Mouse (Mus musculus) thymus, postnatal 36 days (tissue): ENCODE measurements at regions not wholly inside any gene's neighbourhood (a gene's known extent, or its start where the extent isn't known, plus 50 kb on each side); places are given as distances from the start of the nearest gene placed in this dataset.

Experiments used
- DNase-seq, 2 experiments: peaks; one replicate each; pipeline ENCODE4 v3.0.0; 2022; ENCODE audit warnings: mixed read lengths in 2 of 2

DNA sequence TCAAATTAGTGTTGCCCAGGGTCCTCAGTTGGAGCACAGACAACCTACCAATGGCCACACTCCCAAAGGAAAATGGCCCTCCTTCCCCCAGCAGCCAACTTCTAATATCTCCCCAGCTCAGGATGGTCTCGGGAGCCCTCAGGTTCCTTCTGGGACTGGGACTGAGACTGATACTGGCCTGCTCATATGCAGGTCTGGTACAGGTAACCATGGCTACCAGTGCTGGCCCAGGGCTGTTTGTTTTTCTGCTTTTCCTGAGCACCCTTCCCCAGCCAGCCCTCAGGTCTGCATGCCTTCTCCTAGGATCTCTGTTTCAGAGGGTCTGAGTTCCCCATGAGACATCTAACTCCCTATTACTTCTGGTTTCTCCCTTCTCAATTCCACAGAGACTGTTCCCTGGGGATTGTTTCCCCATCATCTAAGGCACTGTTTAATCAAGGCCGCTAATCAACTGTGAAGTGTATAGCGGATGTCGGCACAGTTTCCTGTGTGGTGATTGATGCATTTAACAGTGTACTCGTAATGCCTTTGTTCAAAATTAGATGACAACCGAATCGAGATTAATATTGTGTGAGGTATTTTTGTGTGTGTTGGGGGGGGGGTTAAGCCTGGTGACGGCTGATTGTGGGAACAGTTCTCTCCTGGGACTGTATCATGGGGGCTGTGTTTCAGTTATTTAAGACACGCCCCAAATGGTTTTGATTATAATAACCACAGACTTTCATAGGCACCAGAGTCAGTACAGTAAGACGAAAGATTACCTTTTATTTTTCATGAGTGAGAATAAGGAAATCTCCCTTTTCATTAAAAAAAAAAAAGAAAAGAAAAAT is 120.8 kb upstream of the Lmcd1 start:
- DNase-seq, result no peak

DNA sequence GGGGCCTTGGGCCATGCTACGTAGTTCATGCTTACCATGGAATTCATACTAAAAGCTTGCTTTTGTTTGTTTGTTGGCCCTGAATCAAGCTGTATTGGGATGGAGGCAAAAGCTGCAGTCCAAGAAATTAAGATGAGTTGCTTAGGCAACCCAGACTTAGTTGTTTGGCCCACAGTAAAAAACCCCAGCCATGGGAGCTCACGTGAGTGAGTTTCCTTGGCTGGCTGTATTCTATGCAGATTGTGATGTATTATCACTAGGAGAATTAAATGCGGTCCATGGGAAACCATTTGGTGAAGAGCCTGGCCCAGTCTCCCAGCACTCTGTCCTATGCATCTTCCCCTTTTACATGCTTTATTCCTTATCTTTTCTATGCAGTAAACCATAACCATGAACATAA is 106.1 kb upstream of the Lmcd1 start:
- no peak for DNase-seq

- no peak for DNase-seq
Observed at GRCm38 (mm10) chr6:112176344-112176743, 97.2 kb upstream of the Lmcd1 start.

DNA sequence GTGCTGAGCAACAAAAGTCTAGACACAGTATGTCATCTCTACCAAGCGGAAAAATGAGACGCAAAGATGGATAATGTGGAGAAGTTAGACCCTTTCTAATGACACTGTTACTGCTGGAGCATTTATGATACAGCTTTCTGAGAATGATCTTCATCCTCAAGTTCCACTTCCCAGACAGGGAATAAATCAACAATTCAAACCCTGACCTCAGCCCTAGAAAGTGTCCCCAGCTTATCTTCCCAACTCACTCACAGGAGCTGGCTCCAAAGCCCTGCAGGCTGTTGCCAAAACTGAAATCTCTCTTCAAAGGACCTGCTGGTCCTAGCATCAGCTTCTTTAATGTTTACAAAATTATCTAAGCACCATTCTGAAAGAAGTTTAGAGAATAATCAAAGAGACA is 85.9 kb upstream of the Lmcd1 start:
- no peak for DNase-seq

GRCm38 (mm10) chr6:112191032-112191431 is 82.5 kb upstream of the Lmcd1 start:
- peak; percentile 15 to 18 for DNase-seq

GRCm38 (mm10) chr6:112197445-112197844 is 76.1 kb upstream of the Lmcd1 start:
- peak; percentile 72 to 75 for DNase-seq

GRCm38 (mm10) chr6:112199241-112199640 is 74.3 kb upstream of the Lmcd1 start:
- no peak for DNase-seq

- DNase-seq, result no peak
Observed at GRCm38 (mm10) chr6:112202120-112202519, 71.4 kb upstream of the Lmcd1 start.

DNA sequence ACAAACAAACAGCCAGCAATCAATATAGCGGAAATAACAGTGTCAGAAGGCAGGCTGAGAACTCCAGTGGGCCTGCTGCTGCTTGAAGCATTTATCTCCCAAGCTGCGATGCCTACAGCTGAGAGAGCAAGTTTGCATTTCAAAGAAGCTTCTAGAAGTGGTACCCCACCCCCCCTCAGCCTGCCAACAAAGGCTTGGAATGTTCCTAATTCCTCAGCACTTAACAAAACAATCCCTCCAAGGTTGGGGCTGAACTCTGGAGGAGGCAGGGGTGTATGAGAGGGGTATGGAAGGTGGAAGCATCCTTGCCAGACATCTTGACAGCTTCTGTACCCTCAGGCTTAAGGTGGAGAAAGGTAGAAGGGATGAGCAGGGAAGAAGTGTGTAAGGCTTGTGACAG is 70.2 kb upstream of the Lmcd1 start:
- DNase-seq, result no peak

DNA sequence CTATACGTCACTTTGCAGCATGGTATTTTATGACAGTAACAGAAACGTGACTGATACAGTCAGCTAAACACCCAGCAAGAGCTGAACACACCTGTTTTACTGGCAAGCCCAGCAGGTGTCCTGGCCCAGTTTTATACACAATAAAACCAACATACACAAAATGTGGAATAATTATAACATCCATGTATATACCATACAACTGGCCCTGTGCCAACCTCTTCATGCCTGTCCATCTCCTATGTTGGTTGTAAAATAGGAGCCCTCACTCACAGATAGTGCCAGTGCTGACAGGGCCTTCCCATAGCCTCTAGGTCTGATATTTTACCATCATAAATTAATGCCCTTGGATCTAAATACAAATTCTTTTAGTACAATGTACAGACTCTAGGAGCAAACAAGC is 68.6 kb upstream of the Lmcd1 start:
- no peak for DNase-seq

- DNase-seq, result no peak
Observed at GRCm38 (mm10) chr6:112205420-112205995, 68.0 kb upstream of the Lmcd1 start.

DNA sequence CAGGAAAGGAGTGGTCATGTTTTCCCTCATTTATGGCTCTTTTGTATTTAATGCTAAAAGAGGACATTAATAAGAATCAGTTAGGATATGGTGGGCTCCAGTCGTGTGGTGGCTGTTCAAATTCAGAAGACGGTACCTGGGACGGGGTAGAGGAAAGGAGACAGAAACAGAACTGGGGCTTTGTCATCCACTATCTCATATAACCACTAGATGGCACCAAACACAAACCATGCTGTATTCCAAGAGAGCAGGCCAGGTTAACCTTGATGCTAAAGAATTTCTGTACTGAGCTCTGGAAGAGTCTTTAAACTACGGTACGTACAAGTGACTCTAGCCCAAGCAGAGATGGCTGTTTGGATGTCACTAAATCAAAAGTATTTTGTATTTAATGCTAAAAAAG is 66.3 kb upstream of the Lmcd1 start:
- DNase-seq, result no peak

- no peak for DNase-seq
Observed at GRCm38 (mm10) chr6:112210238-112210950, 63.2 kb upstream of the Lmcd1 start.

DNA sequence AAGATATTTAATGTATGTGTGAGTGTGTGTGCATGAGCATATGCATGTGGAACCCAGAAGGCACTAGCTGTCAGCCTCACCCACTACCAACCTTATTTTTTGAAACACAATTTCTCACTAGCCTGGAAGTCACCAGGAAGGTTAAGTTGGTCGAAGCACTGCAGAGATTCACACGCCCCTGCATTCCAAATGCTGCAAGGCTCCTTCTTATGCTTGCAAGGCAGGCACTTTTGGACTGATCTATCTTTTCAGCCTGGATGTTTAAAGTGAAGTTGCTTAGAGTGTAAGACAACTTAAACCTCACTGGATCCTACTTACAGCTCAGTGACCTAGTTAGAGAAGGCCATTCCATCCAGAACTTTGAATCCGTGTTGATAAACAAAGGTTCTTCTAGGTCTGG is 56.7 kb upstream of the Lmcd1 start:
- DNase-seq, result no peak

GRCm38 (mm10) chr6:112218248-112218647 is 55.3 kb upstream of the Lmcd1 start:
- no peak for DNase-seq

DNA sequence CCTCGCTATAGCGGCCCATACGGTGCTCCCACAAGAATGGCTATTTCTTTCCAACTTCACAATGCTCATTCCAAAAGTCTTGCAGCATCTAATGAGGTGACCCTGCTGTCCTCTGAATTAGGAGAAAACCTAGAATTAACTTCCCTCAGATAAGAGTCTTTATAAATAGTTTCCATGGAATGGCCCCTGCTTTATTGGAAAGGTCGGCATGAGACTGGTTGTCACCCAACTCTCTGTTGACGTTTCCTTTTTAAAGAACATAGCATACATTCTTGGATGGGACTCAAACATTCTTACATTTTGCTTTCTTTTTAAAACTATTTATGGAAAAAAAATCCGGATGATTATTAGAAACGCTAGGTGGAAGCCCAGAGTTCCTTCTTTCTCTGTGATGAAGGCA is 53.9 kb upstream of the Lmcd1 start:
- DNase-seq, result no peak

- DNase-seq, result no peak
Observed at GRCm38 (mm10) chr6:112220149-112220548, 53.4 kb upstream of the Lmcd1 start.

GRCm38 (mm10) chr6:112221373-112221772 is 52.2 kb upstream of the Lmcd1 start:
- DNase-seq, result no peak

DNA sequence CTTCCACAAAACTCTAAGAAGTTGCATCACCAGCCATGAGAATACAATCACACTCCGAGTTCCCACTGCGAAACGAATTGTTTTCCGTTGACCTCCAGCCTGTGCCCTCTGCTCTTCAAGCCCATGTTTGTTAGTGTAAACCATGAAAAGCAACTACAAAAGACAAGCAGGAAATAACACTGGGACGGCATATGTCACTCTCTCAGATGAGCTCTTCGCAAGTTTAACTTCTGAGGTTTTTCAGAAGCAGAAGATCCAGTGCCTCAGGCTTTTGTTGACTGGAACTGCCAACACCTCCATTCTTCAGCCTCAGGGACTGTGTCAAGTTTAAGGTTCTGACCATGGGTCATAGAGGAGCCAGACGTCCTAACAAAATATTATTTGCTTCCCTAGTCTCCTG is 50.2 kb upstream of the Lmcd1 start:
- no peak for DNase-seq
